Mouse (Mus musculus) cerebellum, postnatal 14 days (tissue): ENCODE data around the gene Wdr83os.
"Not testable (repeated sequence)": the region's sequence is repeated elsewhere in the genome, so short reads cannot be mapped to it uniquely, and the experiment has no call there.

Experiments used
- DNase-seq, 2 experiments: peaks; one replicate each; pipeline ENCODE4 v3.0.0; 2021; ENCODE audit warnings: mixed read lengths in 2 of 2

Gene Wdr83os

GRCm38 (mm10) chr8:85120251-85120650, 39.7 kb downstream of the Wdr83os start:
- DNase-seq: not testable (repeated sequence)

- DNase-seq: no peak
Measured at GRCm38 (mm10) chr8:85122995-85123394, 42.5 kb downstream of the Wdr83os start, which contains the start of gene Zfp791. Gene Zfp791 (minus strand): TSS chr8:85123095.

- DNase-seq: no peak
Measured at GRCm38 (mm10) chr8:85123691-85124090, 43.2 kb downstream of the Wdr83os start.
